Mouse (Mus musculus) neutrophil, adult 83 days (primary cell): ENCODE results near the gene Vapb. TPM values are rescaled to one million over a fixed set of nuclear protein-coding genes. Genes with fewer than 3 reads are reported as not detected.

Source experiments
- total RNA-seq, 2 experiments: library from RNA; stranded (reverse); gene quantifications; one replicate each; pipeline ENCODE4 v1.2.4; 2023

Vapb gene
- total RNA-seq: 10 to 100 TPM; 38.3 to 44.1 TPM

DNA sequence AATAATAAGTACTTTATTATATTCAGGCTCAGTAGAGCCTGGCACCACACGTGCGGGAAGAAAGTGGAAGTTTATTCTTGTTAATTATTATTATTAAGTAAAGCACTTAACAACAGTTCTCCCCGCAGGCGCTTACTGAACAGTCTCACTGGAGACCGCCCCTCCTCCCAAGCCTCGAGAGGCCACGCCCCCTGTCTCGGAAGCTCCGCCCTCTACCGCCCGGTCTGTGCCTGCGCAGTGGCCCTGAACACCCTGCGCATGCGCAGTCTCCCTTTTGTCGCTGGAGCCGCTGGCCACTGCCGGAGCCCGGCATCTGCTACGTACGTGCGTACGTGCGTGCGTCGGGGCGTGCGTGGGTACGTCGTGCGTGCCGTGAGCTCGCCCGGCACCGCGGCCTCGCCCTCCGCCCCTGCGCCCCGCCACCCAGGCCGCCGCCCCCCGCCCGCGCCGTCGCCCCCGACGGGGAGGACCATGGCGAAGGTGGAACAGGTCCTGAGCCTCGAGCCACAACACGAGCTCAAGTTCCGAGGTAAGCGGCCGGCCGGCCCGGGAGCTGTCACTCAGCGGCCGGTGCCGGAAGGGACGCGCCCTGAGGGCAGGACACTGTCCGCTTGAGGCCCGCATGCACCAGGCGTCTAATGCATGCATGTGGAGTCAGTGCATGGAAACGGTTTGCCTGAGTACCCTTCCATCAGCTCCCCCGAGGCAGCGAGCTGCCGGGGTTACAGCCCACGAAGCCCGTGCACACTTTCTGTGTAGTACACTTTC lies at the start of gene Vapb:
TSS of gene Vapb (plus strand) at position 290 of the 768 bp plus-strand sequence.

DNA sequence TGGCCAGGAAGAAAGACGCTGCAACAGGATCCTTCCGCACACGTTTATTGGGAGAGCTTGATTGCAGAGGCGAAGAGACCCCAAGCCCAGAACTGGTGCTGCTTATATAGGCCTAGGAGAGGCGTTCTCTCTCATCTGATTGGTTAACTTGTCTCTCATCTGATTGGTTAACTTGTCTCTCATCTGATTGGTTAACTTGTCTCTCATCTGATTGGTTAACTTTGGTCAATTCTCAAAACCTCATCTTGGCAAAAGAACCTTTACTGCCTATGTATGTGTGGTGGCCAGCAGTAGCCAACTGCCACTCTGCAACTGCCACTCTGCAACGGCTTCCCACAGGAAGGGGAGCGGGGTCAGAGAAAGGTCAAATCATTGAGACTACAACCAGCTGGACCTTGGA lies 18.2 kb upstream of the Vapb start, which contains the start of gene 1700010B08Rik:
TSS of gene 1700010B08Rik (plus strand) at position 301 of the 400 bp plus-strand sequence.

Other genes with a start within 250 kb of the Vapb start
- gene 1700021F07Rik, start 214.9 kb upstream of the Vapb start, total RNA-seq: not detected
- gene Ankrd60, start 159.1 kb upstream of the Vapb start, total RNA-seq: not detected
- 10 to 100 TPM; 13.9 TPM for gene Rab22a, start 77.8 kb upstream of the Vapb start, total RNA-seq
- not detected for gene 1700010B08Rik, start 18.1 kb upstream of the Vapb start, total RNA-seq